Mouse (Mus musculus): ENCODE results near the gene Cldn4. TPM values are rescaled to one million over a fixed set of nuclear protein-coding genes. Genes with fewer than 3 reads are reported as not detected.

The Cldn4 gene
- polyA plus RNA-seq, 1 experiment, result not detected

DNA sequence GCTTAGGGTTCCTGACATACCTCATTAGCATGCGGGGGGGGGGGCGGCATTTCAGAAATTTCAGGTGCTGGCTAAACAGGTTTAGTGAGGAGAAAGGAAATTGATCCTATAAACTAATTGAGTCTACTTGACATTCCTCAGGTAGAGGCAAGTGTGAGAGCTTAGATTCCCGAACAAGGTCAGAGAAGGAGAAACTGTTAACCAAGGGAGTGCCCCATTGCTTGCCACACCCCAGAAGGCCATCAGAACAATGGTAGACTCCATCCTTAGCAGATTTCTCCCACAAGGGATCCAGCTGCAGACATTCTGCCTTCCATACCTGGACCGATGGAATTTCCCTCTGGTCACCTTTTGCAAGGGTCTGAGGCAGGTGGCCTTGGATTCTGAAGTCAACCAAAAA is 20.0 kb downstream of the Cldn4 start:
- H3K4me1 ChIP-seq (ENCODE audit: control insufficient read depth, insufficient read depth, insufficient read length, low read length), result no peaks in the 10 kb centered on the region
- no peak overlapping the region for H3K27ac ChIP-seq (replicated peaks; ENCODE audit: low read depth, low read length)
- no peak overlapping the region for H3K4me3 ChIP-seq (ENCODE audit: insufficient read depth, low read depth, low read length)

DNA sequence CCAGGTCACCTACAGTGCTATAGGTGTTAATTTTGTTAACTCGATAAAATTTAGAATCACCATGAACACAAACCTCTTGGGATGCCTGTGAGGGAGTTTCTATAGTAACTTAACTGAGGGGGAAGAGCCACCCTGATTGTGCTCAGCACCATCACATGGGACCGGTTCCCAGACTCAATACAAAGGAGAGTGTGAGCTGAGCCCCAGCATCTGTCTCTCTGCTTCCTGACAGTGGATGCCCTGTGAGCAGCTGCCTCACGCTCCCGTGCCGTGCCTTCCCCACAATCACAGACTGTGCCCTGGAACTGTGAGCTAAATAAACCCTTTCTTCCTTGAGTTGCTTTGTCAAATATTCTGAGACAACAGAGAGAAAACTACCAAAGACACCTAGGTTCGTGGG is 23.6 kb downstream of the Cldn4 start:
- no peak overlapping the region for H3K27ac ChIP-seq (replicated peaks; ENCODE audit: low read depth, low read length)
- H3K4me1 ChIP-seq (ENCODE audit: control insufficient read depth, insufficient read depth, insufficient read length, low read length), result no peaks in the 10 kb centered on the region
- no peak overlapping the region for H3K4me3 ChIP-seq (ENCODE audit: insufficient read depth, low read depth, low read length)

- H3K4me3 ChIP-seq (ENCODE audit: insufficient read depth, low read depth, low read length), result no peak overlapping the region
- H3K27ac ChIP-seq (replicated peaks; ENCODE audit: low read depth, low read length), result no peak overlapping the region
- H3K4me1 ChIP-seq (ENCODE audit: control insufficient read depth, insufficient read depth, insufficient read length, low read length), result no peaks in the 10 kb centered on the region
Measured at GRCm38 (mm10) chr5:134921106-134921505, 25.6 kb downstream of the Cldn4 start.

- Histone ChIP-seq H3K27ac (replicated peaks; ENCODE audit: low read depth, low read length) (no peak overlapping the region), H3K4me1 (ENCODE audit: control insufficient read depth, insufficient read depth, insufficient read length, low read length) (no peaks in the 10 kb centered on the region)
Measured at GRCm38 (mm10) chr5:134920106-134920687, 26.5 kb downstream of the Cldn4 start.

GRCm38 (mm10) chr5:134919097-134919496 is 27.6 kb downstream of the Cldn4 start:
- Histone ChIP-seq H3K4me1 (ENCODE audit: control insufficient read depth, insufficient read depth, insufficient read length, low read length) (no peaks in the 10 kb centered on the region), H3K27ac (replicated peaks; ENCODE audit: low read depth, low read length) (no peak overlapping the region), H3K4me3 (ENCODE audit: insufficient read depth, low read depth, low read length) (no peak overlapping the region)

More at GRCm38 (mm10) chr5:134920106-134920687, 26.5 kb downstream of the Cldn4 start:
- H3K4me3 ChIP-seq (ENCODE audit: insufficient read depth, low read depth, low read length), result no peak overlapping the region

DNA sequence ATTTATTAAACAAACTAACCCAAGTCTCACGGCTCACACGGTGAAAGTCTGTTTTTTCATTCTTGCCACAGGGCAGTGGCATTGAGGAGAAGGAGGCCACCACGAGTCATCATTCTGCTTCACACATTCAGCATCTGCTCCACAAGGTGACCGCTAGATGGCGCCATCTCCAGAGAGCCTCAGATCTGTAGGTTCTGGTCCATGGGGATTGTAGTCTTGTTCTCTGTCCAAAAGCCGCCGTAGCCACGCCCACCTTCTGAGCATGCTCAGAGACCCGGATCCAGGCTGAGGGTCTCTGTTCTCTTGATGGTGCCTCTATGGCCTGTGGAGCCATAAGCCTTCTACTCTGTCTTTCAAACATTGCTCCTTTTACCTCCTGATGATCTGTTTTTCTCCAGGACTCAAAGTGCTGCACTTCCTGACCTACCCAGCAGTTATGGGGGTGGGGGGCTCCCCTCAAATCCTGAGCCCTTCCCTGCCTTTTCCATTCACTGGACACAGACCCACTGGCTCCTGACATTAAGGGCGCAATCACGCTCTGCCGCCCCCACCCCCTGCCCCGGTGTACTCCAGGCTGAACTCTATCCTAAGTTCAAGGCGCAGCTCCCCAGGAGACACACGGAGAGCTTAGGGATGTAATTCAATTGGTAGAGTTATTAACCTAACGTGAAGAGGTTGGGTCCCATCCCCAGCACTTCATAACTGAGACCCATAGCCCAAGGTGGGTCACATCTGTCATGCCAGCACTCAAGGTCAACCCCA is 28.5 kb downstream of the Cldn4 start:
- Histone ChIP-seq H3K4me1 (ENCODE audit: control insufficient read depth, insufficient read depth, insufficient read length, low read length) (no peaks in the 10 kb centered on the region), H3K27ac (replicated peaks; ENCODE audit: low read depth, low read length) (no peak overlapping the region), H3K4me3 (ENCODE audit: insufficient read depth, low read depth, low read length) (no peak overlapping the region)

GRCm38 (mm10) chr5:134915311-134915710 is 31.4 kb downstream of the Cldn4 start, which contains the start of gene Cldn13:
TSS of gene Cldn13 (minus strand) at chr5:134915526.
- no peaks in the 10 kb centered on the region for H3K4me1 ChIP-seq (ENCODE audit: control insufficient read depth, insufficient read depth, insufficient read length, low read length)
- no peak within 1 kb of the TSS for H3K4me3 ChIP-seq (ENCODE audit: insufficient read depth, low read depth, low read length)
- no peak within 1 kb of the TSS for H3K27ac ChIP-seq (replicated peaks; ENCODE audit: low read depth, low read length)

GRCm38 (mm10) chr5:134914510-134914909 is 32.2 kb downstream of the Cldn4 start:
- no peaks in the 10 kb centered on the region for H3K4me1 ChIP-seq (ENCODE audit: control insufficient read depth, insufficient read depth, insufficient read length, low read length)
- H3K4me3 ChIP-seq (ENCODE audit: insufficient read depth, low read depth, low read length), result no peak overlapping the region
- no peak overlapping the region for H3K27ac ChIP-seq (replicated peaks; ENCODE audit: low read depth, low read length)

DNA sequence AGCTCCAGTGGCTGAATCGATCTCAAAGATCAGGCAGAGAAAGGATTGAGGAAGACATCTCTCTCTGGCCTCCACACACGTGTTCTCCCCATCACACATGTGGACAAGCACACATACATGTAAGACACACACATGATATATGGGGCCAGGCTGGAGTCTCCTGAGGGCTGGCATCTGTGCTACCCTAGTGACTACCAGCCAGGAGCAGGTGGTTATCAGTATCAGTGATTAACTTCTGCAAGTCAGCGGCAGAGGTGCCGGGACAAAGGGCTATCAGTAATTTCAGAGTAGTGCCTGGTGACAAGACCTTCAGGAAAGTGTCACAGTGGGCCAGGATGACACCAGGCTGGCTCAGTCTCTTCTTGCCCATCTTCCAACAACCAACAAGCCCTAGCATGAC is 33.0 kb downstream of the Cldn4 start:
- H3K4me3 ChIP-seq (ENCODE audit: insufficient read depth, low read depth, low read length), result no peak overlapping the region
- H3K4me1 ChIP-seq (ENCODE audit: control insufficient read depth, insufficient read depth, insufficient read length, low read length), result no peaks in the 10 kb centered on the region
- no peak overlapping the region for H3K27ac ChIP-seq (replicated peaks; ENCODE audit: low read depth, low read length)

DNA sequence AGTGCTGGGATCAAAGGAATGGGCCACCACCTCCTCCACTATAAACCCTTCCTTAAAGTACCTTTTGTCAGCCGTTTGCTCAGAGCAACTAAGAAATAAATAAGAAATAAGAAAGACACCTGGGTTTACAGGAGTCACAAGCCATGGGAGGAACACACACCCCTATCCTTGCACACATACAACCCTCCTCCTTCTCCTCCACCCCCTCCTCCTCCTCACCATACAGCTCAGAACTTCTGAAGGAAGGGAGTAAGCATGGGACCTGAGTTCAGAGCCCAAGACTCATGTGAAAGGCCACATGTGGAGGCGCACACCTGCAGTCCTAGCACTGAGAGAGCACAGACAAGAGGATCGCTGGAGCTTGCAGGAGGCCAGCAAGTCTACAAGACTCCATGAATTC is 33.4 kb downstream of the Cldn4 start:
- no peaks in the 10 kb centered on the region for H3K4me1 ChIP-seq (ENCODE audit: control insufficient read depth, insufficient read depth, insufficient read length, low read length)
- H3K27ac ChIP-seq (replicated peaks; ENCODE audit: low read depth, low read length), result no peak overlapping the region
- no peak overlapping the region for H3K4me3 ChIP-seq (ENCODE audit: insufficient read depth, low read depth, low read length)

DNA sequence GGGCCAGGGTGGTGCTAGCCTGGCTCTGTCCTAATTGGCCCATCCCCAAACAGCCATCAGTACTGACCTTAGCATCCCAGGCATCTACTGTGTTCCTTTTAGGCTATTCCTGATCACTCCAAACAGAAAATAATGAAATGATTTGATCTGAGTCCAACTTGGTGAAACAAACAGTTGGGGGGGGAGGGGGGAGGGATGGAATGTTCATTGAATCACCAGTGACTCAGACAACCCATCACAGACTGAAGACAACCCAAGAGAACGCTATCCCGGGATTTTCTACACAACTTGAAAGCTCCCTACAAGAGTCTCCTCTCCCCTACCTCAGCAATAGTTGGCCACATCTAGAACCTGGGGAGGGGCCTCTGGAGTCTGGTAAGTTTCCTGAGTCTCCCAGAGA is 34.8 kb downstream of the Cldn4 start:
- Histone ChIP-seq H3K4me1 (ENCODE audit: control insufficient read depth, insufficient read depth, insufficient read length, low read length) (no peaks in the 10 kb centered on the region), H3K4me3 (ENCODE audit: insufficient read depth, low read depth, low read length) (no peak overlapping the region), H3K27ac (replicated peaks; ENCODE audit: low read depth, low read length) (no peak overlapping the region)

DNA sequence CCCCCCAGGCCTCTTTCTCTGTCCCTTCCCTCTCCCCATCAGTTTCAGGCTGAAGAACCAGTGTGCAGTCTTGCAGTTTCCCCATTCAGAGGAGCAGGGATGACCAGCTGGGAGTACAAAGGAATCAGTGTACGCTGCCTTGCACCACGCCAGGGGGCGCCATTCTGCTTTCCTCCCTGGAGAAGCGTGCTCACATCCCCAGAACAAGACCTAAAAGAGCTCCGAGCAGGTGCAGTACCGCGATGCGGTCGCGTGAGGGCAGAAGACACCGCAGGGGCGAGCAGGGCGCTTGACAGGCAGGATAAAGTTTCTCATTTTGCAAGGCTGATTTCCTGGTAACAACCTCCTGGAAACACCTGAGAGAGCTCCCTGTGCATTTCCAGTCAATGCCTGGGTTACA is 39.6 kb downstream of the Cldn4 start:
- no peak overlapping the region for H3K27ac ChIP-seq (replicated peaks; ENCODE audit: low read depth, low read length)
- no peaks in the 10 kb centered on the region for H3K4me1 ChIP-seq (ENCODE audit: control insufficient read depth, insufficient read depth, insufficient read length, low read length)
- no peak overlapping the region for H3K4me3 ChIP-seq (ENCODE audit: insufficient read depth, low read depth, low read length)

- H3K4me3 ChIP-seq (ENCODE audit: insufficient read depth, low read depth, low read length), result no peak within 1 kb of the TSS
- H3K4me1 ChIP-seq (ENCODE audit: control insufficient read depth, insufficient read depth, insufficient read length, low read length), result no peaks in the 10 kb centered on the region
- no peak within 1 kb of the TSS for H3K27ac ChIP-seq (replicated peaks; ENCODE audit: low read depth, low read length)
Measured at GRCm38 (mm10) chr5:134906633-134907032, 40.1 kb downstream of the Cldn4 start, which contains the start of gene Tmem270. TSS of gene Tmem270 (minus strand) at chr5:134906733.

GRCm38 (mm10) chr5:134901644-134902027 is 45.1 kb downstream of the Cldn4 start:
- H3K4me1 ChIP-seq (ENCODE audit: control insufficient read depth, insufficient read depth, insufficient read length, low read length), result no peaks in the 10 kb centered on the region
- no peak overlapping the region for H3K4me3 ChIP-seq (ENCODE audit: insufficient read depth, low read depth, low read length)
- H3K27ac ChIP-seq (replicated peaks; ENCODE audit: low read depth, low read length), result no peak overlapping the region

GRCm38 (mm10) chr5:134901012-134901643 is 45.6 kb downstream of the Cldn4 start:
- H3K27ac ChIP-seq (replicated peaks; ENCODE audit: low read depth, low read length), result no peak overlapping the region
- H3K4me1 ChIP-seq (ENCODE audit: control insufficient read depth, insufficient read depth, insufficient read length, low read length), result no peaks in the 10 kb centered on the region
- no peak overlapping the region for H3K4me3 ChIP-seq (ENCODE audit: insufficient read depth, low read depth, low read length)

DNA sequence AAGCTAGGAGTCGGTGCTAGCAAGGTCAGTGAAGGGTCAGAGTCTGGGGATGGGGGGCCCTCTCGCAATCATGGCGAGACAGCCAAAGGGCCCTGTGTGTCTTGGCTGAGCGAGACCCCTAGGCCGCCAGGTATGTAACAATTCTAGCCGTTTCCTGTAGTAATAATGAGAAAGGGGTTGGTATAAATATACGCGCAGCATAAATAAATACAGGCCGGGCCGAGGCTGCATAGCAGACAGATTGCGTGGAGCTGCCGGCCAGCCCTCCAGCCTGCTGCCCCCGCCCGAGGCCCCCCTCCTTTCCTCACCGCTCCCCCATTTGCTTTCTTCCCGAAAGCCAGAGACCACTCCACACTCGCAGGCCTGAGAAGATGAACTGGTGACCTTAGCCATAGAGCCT is 49.1 kb downstream of the Cldn4 start:
- H3K27ac ChIP-seq (replicated peaks; ENCODE audit: low read depth, low read length), result no peak overlapping the region
- H3K4me3 ChIP-seq (ENCODE audit: insufficient read depth, low read depth, low read length), result no peak overlapping the region
- no peaks in the 10 kb centered on the region for H3K4me1 ChIP-seq (ENCODE audit: control insufficient read depth, insufficient read depth, insufficient read length, low read length)

Measured in brown adipose tissue, adult 24 weeks (tissue).